Mouse (Mus musculus): ENCODE results near the gene Wipi1.

DNA sequence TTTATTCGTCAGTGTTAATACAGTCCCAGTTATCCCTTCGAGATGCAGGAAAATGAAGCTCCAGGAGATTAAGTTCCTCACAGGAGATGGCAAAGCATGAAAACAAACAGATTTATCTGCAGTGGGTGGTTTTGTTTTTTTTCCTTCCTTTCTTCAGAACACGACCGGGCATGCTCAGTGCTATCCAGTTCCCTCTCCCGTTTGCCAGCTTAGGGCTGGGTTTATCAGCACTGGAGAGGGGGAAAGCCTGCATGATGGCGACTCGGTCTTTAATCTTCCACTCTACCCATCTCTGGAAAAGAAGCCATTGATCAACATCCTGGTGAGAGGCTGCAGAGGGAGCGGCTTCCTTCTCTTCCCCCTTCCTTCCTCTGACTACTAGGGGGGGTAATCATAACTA is 37.4 kb upstream of the Wipi1 start, which contains the start of gene Prkar1a:
- TF ChIP-seq POLR2A (IDR thresholded peaks at IDR 0.05; ENCODE audit: borderline replicate concordance, insufficient read depth, low read length) (peak; percentile 56; the same call in 1 of the 2 replicates), CTCF (IDR thresholded peaks at IDR 0.05; ENCODE audit: borderline replicate concordance, insufficient read depth, low read depth, low read length) (no peak)
